Mouse (Mus musculus) left cerebral cortex, adult 11 months (tissue): ENCODE data around the gene Pdpk1.
"Not testable (repeated sequence)": the region's sequence is repeated elsewhere in the genome, so short reads cannot be mapped to it uniquely, and the experiment has no call there.

Experiments used
- DNase-seq: peaks from one replicate; pipeline ENCODE4 v3.0.0; 2022; ENCODE audit warnings: low spot score

The Pdpk1 gene

GRCm38 (mm10) chr17:24113031-24113430 is 37.7 kb downstream of the Pdpk1 start:
- no peak for DNase-seq

- DNase-seq: no peak
Measured at GRCm38 (mm10) chr17:24111256-24111655, 39.5 kb downstream of the Pdpk1 start.

GRCm38 (mm10) chr17:24108896-24109295 is 41.8 kb downstream of the Pdpk1 start:
- DNase-seq: peak; percentile 46

GRCm38 (mm10) chr17:24105111-24105510 is 45.6 kb downstream of the Pdpk1 start:
- no peak for DNase-seq

- DNase-seq: no peak
Measured at GRCm38 (mm10) chr17:24098354-24098753, 52.4 kb downstream of the Pdpk1 start.

- DNase-seq: no peak
Measured at GRCm38 (mm10) chr17:24090575-24090974, 60.1 kb downstream of the Pdpk1 start.

- DNase-seq: not testable (repeated sequence)
Measured at GRCm38 (mm10) chr17:24086399-24086798, 64.3 kb downstream of the Pdpk1 start.

GRCm38 (mm10) chr17:24084593-24084992 is 66.1 kb downstream of the Pdpk1 start:
- no peak for DNase-seq

GRCm38 (mm10) chr17:24077101-24077500 is 73.6 kb downstream of the Pdpk1 start:
- no peak for DNase-seq

GRCm38 (mm10) chr17:24072919-24073696 is 77.6 kb downstream of the Pdpk1 start, which contains the start of gene Kctd5:
Gene Kctd5 (minus strand): TSS chr17:24073485.
- peak; percentile 91 for DNase-seq

GRCm38 (mm10) chr17:24069531-24069930 is 81.2 kb downstream of the Pdpk1 start:
- DNase-seq: no peak

- DNase-seq: peak; percentile 34
Measured at GRCm38 (mm10) chr17:24068271-24068670, 82.5 kb downstream of the Pdpk1 start.

- DNase-seq: no peak
Measured at GRCm38 (mm10) chr17:24062459-24063155, 88.1 kb downstream of the Pdpk1 start.

- no peak for DNase-seq
Measured at GRCm38 (mm10) chr17:24057730-24058245, 92.9 kb downstream of the Pdpk1 start.

GRCm38 (mm10) chr17:24056636-24057625 is 93.8 kb downstream of the Pdpk1 start:
- DNase-seq: no peak

- DNase-seq: peak; percentile 38
Measured at GRCm38 (mm10) chr17:24049008-24049407, 101.7 kb downstream of the Pdpk1 start.

- no peak for DNase-seq
Measured at GRCm38 (mm10) chr17:24048053-24048452, 102.7 kb downstream of the Pdpk1 start.

GRCm38 (mm10) chr17:24046026-24046425 is 104.7 kb downstream of the Pdpk1 start:
- DNase-seq: no peak

- no peak for DNase-seq
Measured at GRCm38 (mm10) chr17:24045608-24046007, 105.1 kb downstream of the Pdpk1 start.

GRCm38 (mm10) chr17:24044482-24044881 is 106.2 kb downstream of the Pdpk1 start:
- no peak for DNase-seq

GRCm38 (mm10) chr17:24037844-24038243 is 112.9 kb downstream of the Pdpk1 start, which contains the start of gene Prss27:
Gene Prss27 (plus strand): TSS chr17:24038144.
- no peak for DNase-seq

GRCm38 (mm10) chr17:24037360-24037759 is 113.4 kb downstream of the Pdpk1 start:
- no peak for DNase-seq
